Mouse (Mus musculus) spleen, postnatal 4 days (tissue): Measurements from ENCODE around the gene Fam50a.

Experiments
- DNase-seq, 2 experiments: peaks; one replicate each; pipeline ENCODE4 v3.0.0; 2022; ENCODE audit warnings: low spot score in 2 of 2

Fam50a gene

GRCm38 (mm10) chrX:74312540-74313464, at the start of gene Fam50a:
TSS of gene Fam50a (plus strand) at chrX:74313033.
- DNase-seq, result peak; percentile 85 to 90

GRCm38 (mm10) chrX:74269736-74270061, 43.1 kb upstream of the Fam50a start:
- no peak for DNase-seq

- DNase-seq, result peak; percentile 89 to 92
These were observed 42.6 kb upstream of the Fam50a start, which contains the start of gene Rpl10 for GRCm38 (mm10) chrX:74270062-74270901. TSS of gene Rpl10 (plus strand) at chrX:74270812.

- peak in 1 of 2 experiments; percentile 17 for DNase-seq
These were observed 41.8 kb upstream of the Fam50a start for GRCm38 (mm10) chrX:74270902-74271551.

GRCm38 (mm10) chrX:74273422-74274322, 39.2 kb upstream of the Fam50a start:
- no peak for DNase-seq

- no peak for DNase-seq
These were observed 34.9 kb upstream of the Fam50a start for GRCm38 (mm10) chrX:74277916-74278315.

- DNase-seq, result no peak
These were observed 31.6 kb upstream of the Fam50a start for GRCm38 (mm10) chrX:74281041-74281731.

- DNase-seq, result peak; percentile 79 to 85
These were observed 31.0 kb upstream of the Fam50a start, which contains the start of the genes Taz and Dnase1l1 for GRCm38 (mm10) chrX:74281732-74282394. TSS of gene Taz (plus strand) at chrX:74281912. TSS of gene Dnase1l1 (minus strand) at chrX:74282337.

GRCm38 (mm10) chrX:74282395-74283091, 30.3 kb upstream of the Fam50a start:
- DNase-seq, result peak; percentile 86 to 90

- DNase-seq, result no peak
These were observed 29.8 kb upstream of the Fam50a start for GRCm38 (mm10) chrX:74283092-74283437.

GRCm38 (mm10) chrX:74293431-74293830, 19.4 kb upstream of the Fam50a start:
- DNase-seq, result no peak

- peak; percentile 94 for DNase-seq
These were observed 16.0 kb upstream of the Fam50a start, which contains the start of gene Atp6ap1 for GRCm38 (mm10) chrX:74296538-74297448. TSS of gene Atp6ap1 (plus strand) at chrX:74297097.

GRCm38 (mm10) chrX:74298348-74298747, 14.5 kb upstream of the Fam50a start:
- DNase-seq, result no peak

- no peak for DNase-seq
These were observed 13.1 kb upstream of the Fam50a start for GRCm38 (mm10) chrX:74299721-74300120.

- DNase-seq, result peak; percentile 73 to 89
These were observed 7.7 kb upstream of the Fam50a start, which contains the start of gene Gdi1 for GRCm38 (mm10) chrX:74304867-74305700. TSS of gene Gdi1 (plus strand) at chrX:74304998.

- DNase-seq, result peak; percentile 55 to 79
These were observed 15.9 kb downstream of the Fam50a start, which contains the start of gene Plxna3 for GRCm38 (mm10) chrX:74328725-74329161. TSS of gene Plxna3 (plus strand) at chrX:74329066.

- no peak for DNase-seq
These were observed 16.4 kb downstream of the Fam50a start for GRCm38 (mm10) chrX:74329215-74329671.
